ENCODE assay signal across 8 mouse cellular contexts in the genomic region with DNA sequence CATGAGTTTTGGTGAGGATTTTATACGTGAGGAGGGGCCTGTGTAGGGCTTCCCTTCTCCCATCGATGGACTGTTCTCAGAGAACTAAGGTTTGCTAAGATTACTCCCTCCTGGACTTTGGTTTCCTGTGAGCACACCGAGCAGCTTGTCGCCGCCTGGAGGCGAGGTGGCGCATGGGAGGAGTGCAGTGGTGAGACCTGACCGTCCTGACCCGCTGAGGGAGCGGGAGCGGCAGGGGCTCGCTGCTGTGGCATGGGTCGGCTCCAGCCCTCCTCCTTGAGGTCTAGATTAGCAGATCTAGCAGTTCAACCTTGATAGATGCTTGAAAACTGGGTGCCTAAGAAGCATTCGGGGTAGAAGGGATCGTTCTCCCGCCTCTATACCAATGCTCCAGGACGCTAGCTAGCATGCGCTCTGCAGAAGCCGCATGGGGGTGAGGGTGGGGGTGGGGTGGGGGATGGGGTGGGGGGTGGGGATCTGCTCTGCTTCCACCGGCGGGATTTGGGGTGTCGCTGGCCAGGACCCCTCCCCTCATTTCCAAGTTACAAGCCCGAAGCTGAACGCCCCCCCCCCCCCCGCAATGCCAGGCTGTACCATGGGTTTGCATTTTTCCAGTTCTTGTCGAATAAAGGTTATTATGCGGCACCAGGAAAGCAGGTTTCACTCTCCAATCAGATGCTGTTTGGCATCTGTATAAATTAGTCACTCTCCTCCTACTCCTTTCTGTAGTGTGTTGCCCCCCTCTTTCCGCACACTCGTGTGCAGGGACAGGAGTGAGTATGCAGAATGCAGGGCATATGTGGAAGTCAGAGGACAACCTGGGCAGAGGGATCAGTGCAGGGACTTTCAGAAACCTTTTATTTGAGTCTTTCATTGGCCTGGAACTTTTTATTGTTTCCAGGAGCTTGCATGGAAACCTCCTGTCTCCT. TPM values are rescaled to one million over a fixed set of nuclear protein-coding genes. Genes with fewer than 3 reads are reported as not detected.
DNase-seq lines count a peak whose midpoint lies in the region; ATAC-seq and TF ChIP-seq lines count a peak whose summit lies in the region.

No protein-coding gene starts in this region.

- H3K9ac ChIP-seq in heart, embryonic 15.5 days, result peak overlapping the region; percentile 49
- peak overlapping the region; percentile 56 for H3K9ac ChIP-seq in midbrain, postnatal 0 days (replicated peaks; ENCODE audit: low read length, poor library complexity, severe bottlenecking)
- peak overlapping the region; percentile 34; the same call in 1 of the 2 replicates for H3K9ac ChIP-seq in stomach, embryonic 14.5 days (replicated peaks; ENCODE audit: low read depth, low read length)

- peak; percentile 80 for TF ChIP-seq CTCF in midbrain, postnatal 0 days (IDR thresholded peaks at IDR 0.05)

- peak; percentile 62 for DNase-seq in CD4-positive, CD25-positive, alpha-beta regulatory T cell, adult 2 months (ENCODE audit: low read depth, low spot score)
- DNase-seq in embryo, embryonic 11 days, result peak; percentile 88
- peak; percentile 73 for DNase-seq in kidney, postnatal 14 days
- peak; percentile 67 for DNase-seq in liver
- DNase-seq in midbrain, postnatal 0 days (ENCODE audit: low spot score), result peak; percentile 57

- H3K4me3 ChIP-seq in heart, embryonic 15.5 days, result peak overlapping the region; percentile 37
- H3K4me3 ChIP-seq in midbrain, postnatal 0 days (ENCODE audit: low read depth, low read length), result peak overlapping the region; percentile 40
- H3K4me3 ChIP-seq in stomach, embryonic 14.5 days (ENCODE audit: low read depth, low read length), result peak overlapping the region; percentile 27

- H3K4me1 ChIP-seq in heart, embryonic 15.5 days (replicated peaks), result peaks cover 56% of the 10 kb centered on the region
- no peaks in the 10 kb centered on the region for H3K4me1 ChIP-seq in midbrain, postnatal 0 days (ENCODE audit: insufficient read depth, low read length)
- H3K4me1 ChIP-seq in stomach, embryonic 14.5 days (ENCODE audit: control insufficient read depth, insufficient read depth, low read length), result 0 out of 2 replicates have a peak, but pooled peaks cover 3% of the 10 kb centered on the region

- peak overlapping the region; percentile 27 for H3K27ac ChIP-seq in heart, embryonic 15.5 days
- peak overlapping the region; percentile 55; the same call in 1 of the 2 replicates for H3K27ac ChIP-seq in midbrain, postnatal 0 days (ENCODE audit: low read depth, low read length)
- H3K27ac ChIP-seq in stomach, embryonic 14.5 days (ENCODE audit: low read length), result no peak overlapping the region

- ATAC-seq in CD4-positive, CD25-positive, alpha-beta regulatory T cell, adult 4 months, result no peak
- 0 out of 2 replicates have a peak, but pooled peaks have one; percentile 45 for ATAC-seq in heart, embryonic 15.5 days (replicated peaks; ENCODE audit: insufficient number of reproducible peaks, insufficient read depth, low FRiP score, low read depth)
- ATAC-seq in midbrain, postnatal 0 days (ENCODE audit: low FRiP score), result peak; percentile 62
- ATAC-seq in stomach, embryonic 14.5 days (ENCODE audit: insufficient number of reproducible peaks, insufficient read depth, low FRiP score, low read depth), result peak; percentile 67; the same call in 1 of the 2 replicates

- WGBS in heart, embryonic 15.5 days, result 8% methylated on average over 26 of the region's 29 CpGs
- WGBS in midbrain, postnatal 0 days, result 2% methylated on average over 26 of the region's 29 CpGs
- WGBS in stomach, embryonic 14.5 days, result 5% methylated on average over 29 of the region's 29 CpGs

- H3K27me3 ChIP-seq in heart, embryonic 15.5 days, result no peaks in the 10 kb centered on the region
- no peaks in the 10 kb centered on the region for H3K27me3 ChIP-seq in midbrain, postnatal 0 days (ENCODE audit: insufficient read depth, low read length)
- H3K27me3 ChIP-seq in stomach, embryonic 14.5 days (ENCODE audit: control insufficient read depth, insufficient read depth, low read length), result no peaks in the 10 kb centered on the region

- no peaks in the 10 kb centered on the region for H3K9me3 ChIP-seq in heart, embryonic 15.5 days (replicated peaks)
- no peaks in the 10 kb centered on the region for H3K9me3 ChIP-seq in midbrain, postnatal 0 days (ENCODE audit: low read length)
- H3K9me3 ChIP-seq in stomach, embryonic 14.5 days (ENCODE audit: control insufficient read depth, low read depth, low read length), result no peaks in the 10 kb centered on the region; the same call in 1 of the 2 replicates

- H3K4me2 ChIP-seq in heart, embryonic 15.5 days, result peak overlapping the region; percentile 62
- H3K4me2 ChIP-seq in midbrain, postnatal 0 days (ENCODE audit: low read depth, low read length, poor library complexity, severe bottlenecking), result peak overlapping the region; percentile 73
- peak overlapping the region; percentile 68 for H3K4me2 ChIP-seq in stomach, embryonic 14.5 days (replicated peaks; ENCODE audit: low read depth, low read length)

- no peaks in the 10 kb centered on the region for H3K36me3 ChIP-seq in heart, embryonic 15.5 days
- H3K36me3 ChIP-seq in midbrain, postnatal 0 days (ENCODE audit: insufficient read depth, low read length), result no peaks in the 10 kb centered on the region
- no peaks in the 10 kb centered on the region for H3K36me3 ChIP-seq in stomach, embryonic 14.5 days (ENCODE audit: control insufficient read depth, insufficient read depth, low read length)

RNA-seq across cellular contexts. Expression of a gene that starts 28.1 kb away (rescaled TPM):
- polyA plus RNA-seq in CD4-positive, CD25-positive, alpha-beta regulatory T cell, adult 4 months (2017; shearing (Covaris generic)), result under 1 TPM; 0.17 to 0.32 TPM
- polyA plus RNA-seq in heart, embryonic 15.5 days (2015; fragmentation: Nextera tagmentation; extraction: Ambion mirVana), result 39.9 and 44.4 TPM in 2 replicates
- 1.6 and 2.0 TPM in 2 replicates for total RNA-seq in midbrain, postnatal 0 days (2014; rRNA removed)
- polyA plus RNA-seq in midbrain, postnatal 0 days (2015; fragmentation: Nextera tagmentation; extraction: Ambion mirVana), result 0.44 and 0.75 TPM in 2 replicates
- 0.78 and 0.95 TPM in 2 replicates for polyA plus RNA-seq in stomach, embryonic 14.5 days (2014; fragmentation: Nextera tagmentation; extraction: Ambion mirVana)

Comparison
In these comparisons a context has a peak if more than half of its experiments do, and no peak if none do; other contexts are left out.
1. RNA of a gene that starts 28.1 kb away (polyA plus RNA-seq): 39.9 to 44.4 TPM in heart, embryonic 15.5 days; 0.78 to 0.95 TPM in stomach, embryonic 14.5 days, 0.44 to 0.75 TPM in midbrain, postnatal 0 days and 0.17 to 0.32 TPM in CD4-positive, CD25-positive, alpha-beta regulatory T cell, adult 4 months; every median in the first group is over 10 times any median in the second.
2. Peak in every context shown above with its lines, with median percentiles within 50 percentile points of each other: DNase-seq, H3K4me2 ChIP-seq, H3K4me3 ChIP-seq and H3K9ac ChIP-seq.